Mouse (Mus musculus) forelimb bud, embryonic 11.5 days (tissue): ENCODE data around the gene Tsku.
A peak's percentile ranks its signal among the peaks of the same experiment; 100 is the strongest.

Source experiments
- DNase-seq: peaks from one replicate; pipeline ENCODE4 v3.0.0-alpha.2; 2012; ENCODE audit warnings: low read depth, low spot score

The Tsku gene

DNA sequence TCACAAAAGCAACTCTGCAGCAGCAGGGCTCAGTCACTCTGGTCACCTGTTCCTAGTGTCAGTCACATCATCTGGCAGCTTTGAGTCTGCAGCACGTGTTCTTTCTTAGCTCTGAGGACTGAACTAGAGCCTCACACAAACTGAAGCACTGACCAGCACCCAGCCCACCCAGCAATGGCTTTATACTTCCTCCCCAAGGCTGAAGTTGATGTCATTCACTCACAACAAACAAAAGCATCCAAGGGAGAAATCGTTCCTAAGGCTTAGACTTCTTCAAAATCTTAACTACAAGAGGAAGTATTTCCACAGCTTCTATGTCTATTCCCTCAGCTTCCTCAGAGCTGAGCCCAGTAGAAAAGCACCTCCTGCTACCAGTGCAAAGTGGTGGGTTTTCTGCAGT lies 32.8 kb downstream of the Tsku start:
- DNase-seq = no peak

DNA sequence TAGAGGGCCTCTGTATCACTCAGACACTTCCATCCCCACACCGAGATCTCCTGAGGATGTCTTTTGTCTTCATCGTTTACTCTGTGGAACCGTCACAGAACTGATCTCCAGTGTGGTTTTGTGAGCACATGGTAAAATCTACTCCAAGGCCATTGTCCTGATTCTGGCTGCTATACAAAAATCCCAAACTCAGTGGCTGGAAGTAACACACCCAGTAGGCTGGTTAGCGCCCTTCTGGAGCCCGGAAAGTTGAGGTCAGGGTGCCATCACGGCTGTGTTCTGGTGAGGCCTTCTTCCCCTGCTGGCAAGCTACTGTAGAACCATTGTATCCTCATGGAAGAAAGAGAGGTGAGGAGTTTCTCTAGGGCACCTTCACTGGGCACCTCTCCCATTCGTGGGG lies 35.1 kb downstream of the Tsku start:
- no peak for DNase-seq

DNA sequence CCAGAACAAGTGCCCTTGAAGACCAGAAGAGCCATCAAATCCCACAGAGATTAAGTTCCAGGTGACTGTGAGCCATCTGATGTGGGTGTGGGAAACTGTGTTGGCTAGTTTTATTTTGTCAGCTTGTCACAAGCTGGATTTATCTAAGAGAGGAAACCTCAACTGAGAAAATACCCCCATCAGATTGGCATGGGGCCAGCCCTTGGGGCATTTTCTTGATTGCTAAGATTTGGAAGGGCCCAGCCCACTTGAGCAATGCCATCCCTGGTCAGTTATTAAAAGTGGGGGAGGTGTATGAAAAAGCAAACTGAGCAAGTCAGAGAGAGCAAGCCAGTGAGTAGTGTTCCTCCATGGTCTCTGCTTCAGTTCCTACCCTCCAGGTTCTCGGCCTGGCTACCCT lies 36.9 kb downstream of the Tsku start:
- DNase-seq = no peak

DNA sequence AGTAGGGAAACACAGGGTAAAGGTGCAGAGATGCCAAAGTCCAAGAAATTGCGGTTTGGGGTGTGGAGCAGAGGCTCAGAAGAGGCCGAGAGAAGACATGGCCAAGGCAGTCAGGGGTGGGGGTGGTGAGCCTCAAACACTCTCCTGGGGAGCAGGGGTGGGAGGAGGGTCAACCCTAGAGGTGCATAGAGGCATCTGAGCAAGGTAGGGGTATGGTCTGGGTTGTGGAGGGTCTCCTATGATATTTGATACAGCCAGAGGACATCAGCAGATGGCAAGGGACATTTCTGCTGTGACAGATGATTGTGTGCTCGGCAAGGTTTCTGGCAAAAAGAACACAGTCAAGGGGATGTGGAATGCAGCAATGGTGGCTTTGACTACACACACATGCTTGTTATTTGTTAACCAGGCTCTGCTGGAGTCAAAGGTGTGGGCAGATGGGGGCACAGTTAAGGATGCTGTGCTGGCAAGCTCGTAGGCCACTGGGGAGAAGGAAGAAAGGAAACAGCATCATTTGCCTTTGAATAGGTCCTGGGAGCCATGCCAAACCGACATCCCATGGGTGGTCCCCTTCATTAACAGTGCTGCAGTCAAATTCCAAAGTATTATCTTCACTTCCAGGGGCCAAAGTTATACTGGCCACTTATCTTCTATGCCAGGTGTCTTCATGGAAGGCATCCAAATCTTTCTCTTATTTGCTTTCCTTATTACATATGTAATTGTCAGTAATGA lies 37.7 kb downstream of the Tsku start:
- DNase-seq = no peak

DNA sequence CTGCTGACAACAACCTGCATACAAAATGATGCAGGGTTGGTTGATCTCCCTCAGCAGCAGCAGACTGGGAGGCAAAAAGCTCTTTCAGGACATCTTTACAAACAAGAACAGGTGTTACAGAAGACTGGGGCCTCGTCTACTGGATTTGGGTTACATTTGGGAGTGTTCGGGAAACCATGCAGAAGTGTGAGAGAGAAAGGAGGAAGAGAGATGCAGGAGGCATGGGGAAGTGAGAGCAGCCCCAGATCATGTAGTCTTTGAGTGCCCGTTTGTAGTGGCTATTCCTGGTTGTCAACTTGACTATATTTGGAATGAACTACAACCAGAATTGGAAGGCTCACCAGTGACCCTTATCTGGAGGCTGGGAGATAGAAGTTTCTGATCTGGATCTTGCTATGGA lies 38.7 kb downstream of the Tsku start:
- no peak for DNase-seq

DNA sequence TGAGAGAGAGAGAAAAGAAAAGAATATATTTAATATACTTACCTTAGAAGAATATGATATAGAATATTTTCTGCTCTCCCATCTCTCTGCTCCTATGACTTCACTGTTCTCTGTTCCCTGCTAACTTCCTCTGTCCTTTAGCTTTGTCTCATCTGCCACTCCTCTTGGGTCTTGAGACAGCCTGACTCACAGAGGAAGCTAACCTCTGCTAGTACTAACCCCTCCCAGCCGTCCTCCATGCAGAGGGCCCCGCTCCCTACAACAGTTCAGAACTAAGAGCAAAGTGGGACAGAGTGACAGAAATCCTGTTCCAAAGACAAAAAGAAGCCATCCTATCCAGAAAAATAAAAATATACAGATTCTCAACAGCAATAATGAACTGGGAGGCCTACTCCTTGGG lies 40.0 kb downstream of the Tsku start, which contains the start of gene Acer3:
Acer3 (minus strand) TSS at position 126 of the 400 bp plus-strand sequence.
- no peak for DNase-seq

DNA sequence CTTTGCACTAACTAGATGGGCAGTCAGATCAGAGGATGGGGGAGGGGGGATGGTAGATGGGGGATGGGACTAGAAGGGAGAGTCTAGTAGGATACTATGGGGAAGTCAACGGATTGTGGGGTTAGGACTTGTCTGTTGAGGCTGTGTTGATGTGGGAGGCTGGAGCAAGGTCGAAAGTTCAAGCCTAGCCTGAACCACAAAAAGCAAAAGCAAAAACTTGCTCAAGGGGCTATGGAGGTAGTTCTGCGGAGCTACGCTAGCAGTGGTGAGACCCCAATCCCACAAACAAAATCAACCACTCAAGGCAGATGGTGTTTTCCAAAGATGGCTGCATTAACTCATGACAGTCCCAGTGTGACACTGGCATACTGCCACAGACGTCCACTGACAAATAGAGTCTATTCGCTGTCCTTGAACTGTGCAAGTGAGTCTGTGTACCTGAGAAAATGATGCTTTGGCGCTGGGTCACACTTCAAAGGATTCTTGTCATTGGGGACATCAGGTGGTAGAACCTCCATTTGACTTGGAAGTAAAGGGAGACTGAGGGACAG lies 41.0 kb downstream of the Tsku start:
- DNase-seq = no peak

DNA sequence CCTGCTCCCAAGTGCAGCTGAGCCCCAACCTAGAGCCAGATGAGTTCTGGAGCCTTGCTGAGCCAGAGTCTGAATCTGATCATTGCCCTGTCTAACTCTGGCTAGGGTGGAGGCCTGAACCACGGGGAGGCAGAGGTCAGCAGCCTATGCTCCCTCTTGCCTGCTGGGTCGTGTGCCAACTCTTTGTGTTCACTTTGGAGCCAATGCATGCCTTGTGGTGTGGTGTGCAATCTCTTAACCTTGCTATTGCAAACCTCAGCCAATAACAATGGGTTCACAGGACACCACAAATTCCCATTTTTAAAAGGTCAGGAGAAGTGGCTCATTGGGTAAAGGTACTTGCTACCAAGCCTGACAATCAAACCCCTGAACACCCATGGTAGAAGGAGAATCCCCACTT lies 44.6 kb downstream of the Tsku start:
- DNase-seq = no peak

DNA sequence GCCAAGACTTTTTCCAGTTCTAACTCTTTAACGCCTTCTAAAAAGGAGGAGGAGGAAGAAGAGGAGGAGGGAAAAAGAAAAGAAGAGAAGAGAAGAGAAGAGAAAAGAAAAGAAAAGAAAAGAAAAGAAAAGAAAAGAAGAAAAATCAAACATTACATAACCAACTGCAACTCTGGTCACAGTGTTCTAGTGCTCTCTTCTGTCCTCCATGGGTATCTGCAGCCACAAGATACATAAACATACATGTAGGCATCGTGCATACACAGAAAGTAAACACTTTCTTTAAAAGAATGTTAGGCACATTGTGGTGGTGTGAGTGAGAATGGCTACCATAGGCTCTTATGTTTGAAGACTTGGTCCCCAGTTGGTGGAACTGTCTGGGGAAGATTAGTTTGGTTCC lies 46.0 kb downstream of the Tsku start:
- no peak for DNase-seq

DNA sequence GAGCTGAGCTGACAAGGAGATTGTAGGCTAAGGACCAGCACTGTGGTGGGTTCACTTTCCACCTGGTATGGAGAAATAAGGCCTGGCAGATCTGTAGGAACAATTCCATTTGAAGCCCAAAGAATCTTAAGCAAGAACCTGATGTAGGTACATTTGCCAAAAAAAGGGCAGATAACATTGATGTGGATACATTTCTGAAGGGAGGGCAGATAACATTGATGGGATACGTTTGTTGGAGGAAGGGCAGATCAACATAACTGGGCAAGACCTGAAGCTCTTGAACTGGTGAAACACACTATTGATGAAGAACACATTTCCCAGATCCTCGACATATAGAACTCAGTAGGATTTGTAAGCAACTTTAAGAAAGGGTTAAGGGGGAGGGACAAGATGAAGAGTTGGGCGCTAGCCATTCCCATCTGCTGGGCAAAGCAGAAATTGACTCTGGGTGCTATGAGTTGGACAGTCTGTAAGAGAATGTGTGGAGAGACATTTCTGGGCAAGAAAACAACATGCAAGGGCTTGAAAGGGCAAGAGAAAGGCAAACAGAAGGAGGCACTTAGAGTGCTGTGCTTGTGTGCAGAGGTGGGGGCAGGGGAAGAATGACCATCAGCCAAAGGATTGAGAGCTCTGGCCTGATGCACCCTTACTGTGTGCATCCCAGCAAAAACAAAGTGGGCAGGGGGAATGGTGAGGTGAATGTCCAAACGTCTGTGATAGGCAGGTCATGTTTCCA lies 48.8 kb downstream of the Tsku start:
- DNase-seq = no peak

DNA sequence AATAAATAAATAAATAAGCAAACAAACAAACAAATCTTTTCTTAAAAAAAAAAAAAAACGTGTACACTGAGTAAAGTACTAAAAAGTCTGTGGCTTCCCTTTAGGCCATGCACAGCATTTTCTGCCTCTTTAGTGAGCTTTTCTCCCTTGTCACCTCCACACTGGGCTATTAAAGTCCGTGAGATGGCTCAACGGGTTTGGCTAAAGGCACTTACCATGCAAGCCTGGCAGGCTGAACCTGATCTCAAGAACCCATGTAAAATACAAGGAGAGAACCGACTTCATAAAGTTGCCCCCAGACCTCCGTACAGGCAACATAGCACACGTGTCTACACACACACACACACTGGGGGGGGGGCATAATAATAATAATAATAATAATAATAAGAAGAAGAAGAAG lies 50.9 kb downstream of the Tsku start:
- DNase-seq = no peak

DNA sequence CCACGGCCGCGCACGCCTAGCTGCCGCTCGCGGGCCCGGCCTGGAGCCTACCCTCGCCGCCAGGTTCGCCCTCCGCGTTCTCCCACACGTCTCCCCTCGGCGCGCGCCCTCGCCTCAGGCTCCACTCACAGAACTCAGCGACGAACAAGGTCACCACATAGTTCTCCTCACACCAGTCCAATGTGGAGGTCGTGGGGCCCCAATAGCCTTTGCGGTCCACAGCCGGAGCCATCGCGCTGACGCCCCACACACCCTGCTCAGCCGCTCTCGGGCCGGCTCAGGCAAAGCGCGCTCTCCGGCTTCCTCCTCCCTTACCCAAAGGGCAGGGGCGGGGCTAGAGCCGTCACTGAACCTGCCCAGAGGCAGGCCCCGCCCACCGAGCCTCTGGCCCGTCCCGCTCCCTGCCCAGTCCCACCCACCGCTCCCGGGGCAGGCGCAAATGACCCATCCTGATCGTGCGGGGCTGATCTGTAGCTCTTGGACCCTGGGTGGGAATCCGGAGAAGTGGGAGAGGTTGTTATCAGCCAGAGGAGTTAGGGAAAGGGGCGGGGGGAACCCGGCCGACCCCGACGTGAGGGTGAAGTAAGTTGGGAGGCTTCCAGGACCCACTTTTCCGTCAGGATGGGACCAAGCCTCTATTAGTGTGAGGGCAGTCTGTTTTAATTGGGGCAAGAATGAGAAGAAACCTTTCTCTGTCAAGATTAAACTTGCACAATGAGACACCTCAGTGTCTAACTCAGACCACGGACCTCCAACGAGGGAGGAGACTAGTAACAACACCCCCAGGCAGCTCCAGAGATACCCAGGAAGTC lies 51.7 kb downstream of the Tsku start:
- peak; percentile 86 for DNase-seq

DNA sequence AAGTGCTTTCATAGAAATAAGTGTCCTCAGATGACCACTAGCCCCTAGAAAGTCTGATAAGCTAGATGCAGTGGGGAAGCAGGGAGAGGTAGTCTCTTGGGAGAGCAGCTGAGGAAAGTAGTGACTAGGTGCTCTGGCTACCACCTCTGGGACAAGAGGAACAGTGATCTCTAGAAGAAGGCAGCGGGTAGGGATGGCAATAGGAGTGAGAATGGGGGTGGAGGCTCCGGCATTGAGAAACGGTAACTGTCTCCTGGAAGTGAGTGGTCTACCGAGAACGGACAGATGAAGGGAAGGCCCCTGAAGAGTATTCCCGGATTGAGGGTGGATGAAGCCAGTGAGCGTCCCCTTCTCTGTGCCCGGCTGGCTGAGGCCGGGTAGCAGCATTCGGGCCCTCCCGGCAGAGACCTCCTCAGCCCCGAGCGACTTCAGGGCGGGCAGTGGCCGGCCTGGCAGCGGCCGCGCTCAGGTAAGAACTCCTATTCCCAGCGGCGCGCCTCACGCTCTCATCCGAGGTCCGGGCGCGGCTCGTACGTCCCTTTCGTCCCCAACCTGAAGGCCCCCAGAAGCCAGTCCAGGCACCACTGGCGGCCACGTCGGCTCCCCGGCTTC lies 52.4 kb downstream of the Tsku start:
- DNase-seq = peak; percentile 5

DNA sequence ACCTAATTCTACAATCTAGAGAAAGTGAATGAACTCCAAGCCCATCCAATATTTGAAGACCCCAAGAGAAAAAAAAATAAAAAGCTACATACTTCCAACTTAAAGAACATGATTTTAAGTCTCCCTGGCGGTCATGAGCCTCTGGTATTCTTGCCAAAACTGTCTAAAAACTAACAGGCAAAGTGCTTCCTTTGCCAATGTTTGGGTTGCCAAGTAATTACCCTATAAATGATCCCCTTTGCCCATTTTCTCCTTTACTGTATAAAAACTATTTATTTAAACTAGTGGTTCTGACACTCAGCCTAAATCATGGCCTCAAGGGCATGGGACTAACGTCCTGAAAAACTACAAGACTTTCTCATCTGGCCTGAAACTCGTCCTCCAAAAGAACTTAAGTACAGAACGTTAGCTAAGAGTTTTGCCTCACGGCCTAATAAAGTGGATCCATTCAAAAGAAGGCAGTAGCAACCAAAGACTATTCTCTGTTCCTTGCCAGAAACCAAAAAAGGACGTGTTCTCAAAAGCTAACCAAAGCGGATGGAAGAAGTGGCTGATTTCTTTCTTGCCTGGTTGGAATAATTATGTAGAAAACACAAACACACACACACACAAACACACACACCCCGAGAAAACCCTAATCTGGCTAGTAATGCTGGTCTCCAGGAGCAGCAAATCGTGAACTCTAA lies 53.1 kb downstream of the Tsku start:
- DNase-seq = no peak

DNA sequence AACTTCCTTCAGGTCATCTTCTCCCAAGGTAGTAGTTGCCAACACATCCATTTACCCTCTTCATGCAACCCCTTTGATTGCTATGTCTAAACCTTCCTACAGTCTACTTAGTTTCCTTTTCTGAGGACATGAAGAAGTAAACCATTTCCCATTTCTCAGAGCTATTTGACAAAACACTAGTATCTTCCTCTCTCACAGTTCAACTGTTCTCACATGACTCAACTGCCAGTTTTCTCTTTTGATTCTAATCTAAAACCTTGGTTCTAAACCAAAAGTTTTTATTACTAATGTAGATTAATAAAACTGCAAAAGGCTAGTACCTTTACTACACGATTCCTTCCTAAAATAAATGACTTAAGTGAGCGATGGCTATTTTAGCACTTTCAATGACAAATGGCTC lies 53.7 kb downstream of the Tsku start:
- no peak for DNase-seq
